Mouse (Mus musculus) small intestine, adult 2 months (tissue): ENCODE measurements around the gene Pkd1l1.

Experiments used
- CTCF ChIP-seq: fragments of 200-500 bp; IDR thresholded peaks from 2 replicates; pipeline ENCODE4 v1.5.1; 2012; ENCODE audit warnings: low read depth, mild to moderate bottlenecking, control low read depth, inconsistent platforms, low read length, moderate library complexity, mixed read lengths; ENCODE audit not compliant: insufficient replicate concordance, insufficient read length; ENCODE audit errors: extremely low read depth
- POLR2A ChIP-seq: fragments of 200-500 bp; IDR thresholded peaks from 2 replicates; pipeline ENCODE4 v1.6.1; 2012; ENCODE audit warnings: low read depth, mild to moderate bottlenecking, control low read depth, inconsistent platforms, low read length, moderate library complexity

DNA sequence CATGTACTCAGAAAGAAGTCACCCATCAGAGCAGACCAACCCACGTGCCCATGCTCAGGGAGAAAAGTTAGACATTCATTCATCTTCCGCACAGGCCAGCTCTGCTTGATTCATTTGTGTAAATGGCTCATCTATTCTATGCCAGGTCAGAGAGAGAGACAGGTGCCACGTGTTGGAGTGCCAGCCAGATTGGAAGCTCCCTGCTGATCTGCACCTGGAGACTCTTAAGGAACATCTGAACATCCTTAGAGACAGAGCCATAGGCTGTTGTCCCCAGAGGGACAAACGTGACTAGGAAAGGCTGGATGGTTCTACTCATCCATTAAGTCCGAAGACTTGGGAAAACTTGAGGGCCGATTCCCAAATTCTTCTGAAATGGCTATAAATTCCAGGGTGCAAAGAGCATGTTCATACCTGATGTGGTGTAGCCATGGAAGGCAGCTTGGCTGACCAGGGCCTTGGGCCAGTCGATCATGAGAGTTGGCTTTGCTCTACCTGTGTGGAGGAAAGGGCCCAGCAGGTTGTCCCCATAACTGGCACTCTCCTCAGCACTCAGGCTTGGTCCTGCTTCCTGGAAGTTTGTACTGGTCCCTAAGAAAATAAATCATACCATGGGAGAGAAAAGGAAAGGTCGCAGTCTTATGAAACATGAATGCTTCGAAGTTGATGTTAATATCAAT, 36.5 kb downstream of the Pkd1l1 start:
- TF ChIP-seq CTCF (no peak), POLR2A (no peak)
